Mouse (Mus musculus) neural tube, embryonic 14.5 days (tissue): Measurements from ENCODE around the gene Vmn1r33. TPM values are rescaled to one million over a fixed set of nuclear protein-coding genes. Genes with fewer than 3 reads are reported as not detected.
"Not testable (repeated sequence)": the region's sequence is repeated elsewhere in the genome, so short reads cannot be mapped to it uniquely, and the experiment has no call there.

Source experiments
- ATAC-seq: fragments of 200-750 bp; cut with Nextera tagmentation; 2 replicates; pipeline ENCODE4 v1.8.0; 2017; ENCODE audit warnings: low read depth, mild to moderate bottlenecking, moderate TSS enrichment, moderate library complexity
- H3K27ac ChIP-seq: fragments of 300-500 bp; sonication (generic); 2 replicates; pipeline ENCODE4 v1.5.1; 2014; ENCODE audit warnings: low read depth, mild to moderate bottlenecking, control low read depth, low read length, moderate library complexity, mixed read lengths
- H3K27me3 ChIP-seq: fragments of 300-500 bp; sonication (generic); 2 replicates; pipeline ENCODE4 v1.6.1; 2014; ENCODE audit warnings: low read length; ENCODE audit not compliant: control insufficient read depth, insufficient read depth
- H3K36me3 ChIP-seq: fragments of 300-500 bp; sonication (generic); 2 replicates; pipeline ENCODE4 v1.6.1; 2014; ENCODE audit warnings: low read length, mixed read lengths; ENCODE audit not compliant: control insufficient read depth, insufficient read depth
- H3K4me1 ChIP-seq: fragments of 300-500 bp; sonication (generic); 2 replicates; pipeline ENCODE4 v1.6.1; 2014; ENCODE audit warnings: low read length; ENCODE audit not compliant: control insufficient read depth, insufficient read depth
- H3K4me2 ChIP-seq: fragments of 300-500 bp; sonication (generic); 2 replicates; pipeline ENCODE4 v1.6.1; 2014; ENCODE audit warnings: mild to moderate bottlenecking, low read depth, low read length, control low read depth
- H3K4me3 ChIP-seq: fragments of 300-500 bp; sonication (generic); 2 replicates; pipeline ENCODE4 v1.5.1; 2014; ENCODE audit warnings: low read depth, low read length, control low read depth, mixed read lengths
- H3K9ac ChIP-seq: fragments of 300-500 bp; sonication (generic); replicated peaks from 2 replicates; pipeline ENCODE4 v1.6.1; 2014; ENCODE audit warnings: low read depth, mild to moderate bottlenecking, control low read depth, low read length, mixed read lengths
- H3K9me3 ChIP-seq: fragments of 300-500 bp; sonication (generic); 2 replicates; pipeline ENCODE4 v1.6.1; 2016; ENCODE audit warnings: low read length; ENCODE audit not compliant: control insufficient read depth
- WGBS: fragments of 180-500 bp; shearing (Covaris S2); extraction: QIAGEN DNeasy Blood & Tissue Kit; methylation state at CpG from one replicate; pipeline ENCODE4 v1.1.7; 2014; 5-methylcytosine and 5-hydroxymethylcytosine counted together
- polyA plus RNA-seq: library from polyadenylated mRNA; unstranded; fragments of >200 nt; fragmentation: Nextera tagmentation; extraction: Ambion mirVana; gene quantifications from 2 replicates; pipeline ENCODE4 v1.2.1, GENCODE M21; 2014

The Vmn1r33 gene
- polyA plus RNA-seq: not detected in 2 replicates

DNA sequence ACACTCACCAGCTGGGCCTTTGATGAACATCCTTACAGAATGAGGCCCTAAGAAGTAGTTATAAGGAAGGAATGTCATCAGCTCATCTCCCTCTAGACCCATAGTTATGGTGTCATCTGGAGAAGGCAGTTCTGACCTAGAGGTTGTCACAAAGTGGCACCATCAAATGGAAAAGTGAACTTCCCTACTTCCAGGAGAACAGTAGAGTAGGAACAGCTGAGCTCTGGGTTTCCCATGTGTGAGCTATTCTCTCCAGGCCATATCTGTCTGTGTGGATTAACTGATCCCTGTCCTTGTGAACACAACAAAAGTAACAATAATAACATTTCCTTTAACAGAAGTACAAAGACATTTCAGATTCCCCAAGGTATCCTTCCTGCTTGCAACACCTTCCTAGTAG is at the start of gene Vmn1r33:
Vmn1r33 (minus strand) TSS at position 101 of the 400 bp plus-strand sequence.
- H3K4me1 ChIP-seq, H3K27me3 ChIP-seq, H3K27ac ChIP-seq, H3K4me3 ChIP-seq, H3K9ac ChIP-seq, ATAC-seq, H3K4me2 ChIP-seq, H3K9me3 ChIP-seq, H3K36me3 ChIP-seq: not testable (repeated sequence)

DNA sequence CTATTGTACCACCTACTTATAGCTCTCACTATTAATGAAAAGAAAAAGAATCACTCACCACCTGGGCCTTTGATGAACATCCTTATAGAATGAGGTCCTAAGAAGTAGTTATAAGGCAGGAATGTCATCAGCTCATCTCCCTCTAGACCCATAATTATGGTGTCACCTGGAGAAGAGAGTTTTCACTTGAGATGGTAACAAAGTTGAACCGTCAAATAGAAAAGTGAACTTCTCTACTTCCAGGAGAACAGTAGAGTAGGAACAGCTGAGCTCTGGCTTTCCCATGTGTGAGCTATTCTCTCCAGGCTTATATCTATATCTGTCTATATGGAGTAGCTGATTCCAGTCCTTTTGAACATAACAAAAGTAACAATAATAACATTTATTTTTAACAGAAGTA is 25.7 kb upstream of the Vmn1r33 start, which contains the start of gene Vmn1r34:
Vmn1r34 (minus strand) TSS at position 101 of the 400 bp plus-strand sequence.
- no peak for ATAC-seq
- Histone ChIP-seq H3K4me3 (no peak within 1 kb of the TSS), H3K36me3 (no peaks in the 10 kb centered on the region), H3K9me3 (no peaks in the 10 kb centered on the region), H3K4me1 (no peaks in the 10 kb centered on the region), H3K27ac (no peak within 1 kb of the TSS), H3K4me2 (no peak within 1 kb of the TSS), H3K27me3 (no peaks in the 10 kb centered on the region), H3K9ac (no peak within 1 kb of the TSS)
- 98% methylated on average over 1 of the region's 1 CpGs for WGBS

DNA sequence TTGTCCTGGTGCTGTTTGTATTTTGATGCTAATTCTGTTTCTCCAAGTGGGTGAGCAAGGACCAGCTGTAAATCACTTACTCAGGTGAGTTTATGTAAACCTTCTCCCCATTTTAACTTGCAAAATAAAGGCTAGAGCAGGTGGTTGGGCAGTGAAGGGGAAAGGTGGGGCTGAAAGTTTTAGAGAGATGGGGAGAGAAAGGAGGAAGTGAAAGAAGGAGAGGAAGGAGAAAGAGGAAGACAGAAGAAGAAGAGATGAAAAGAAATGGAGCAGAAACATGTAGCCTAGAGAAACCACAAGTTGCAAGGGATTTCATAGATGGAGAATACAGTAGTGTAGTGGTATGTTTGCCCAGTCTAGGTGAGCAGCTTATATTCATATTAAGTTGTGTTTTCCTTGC is 22.3 kb downstream of the Vmn1r33 start:
- Histone ChIP-seq H3K9ac (no peak overlapping the region), H3K4me2 (no peak overlapping the region), H3K4me1 (no peaks in the 10 kb centered on the region), H3K4me3 (no peak overlapping the region), H3K27me3 (no peaks in the 10 kb centered on the region), H3K27ac (no peak overlapping the region), H3K36me3 (no peaks in the 10 kb centered on the region), H3K9me3 (no peaks in the 10 kb centered on the region)
- no peak for ATAC-seq

Other genes with a start within 250 kb of the Vmn1r33 start
- gene Mad2l1, start 82.9 kb downstream of the Vmn1r33 start, polyA plus RNA-seq: 10.4 and 13.7 TPM in 2 replicates
- not detected in 2 replicates for gene Vmn1r32, start 58.2 kb downstream of the Vmn1r33 start, polyA plus RNA-seq
- not detected in 2 replicates for gene Vmn1r34, start 25.6 kb upstream of the Vmn1r33 start, polyA plus RNA-seq
- not detected in 2 replicates for gene Vmn1r35, start 67.6 kb upstream of the Vmn1r33 start, polyA plus RNA-seq
- not detected in 2 replicates for gene Vmn1r36, start 100.9 kb upstream of the Vmn1r33 start, polyA plus RNA-seq
- not detected in 2 replicates for gene Vmn1r37, start 111.1 kb upstream of the Vmn1r33 start, polyA plus RNA-seq
- gene Vmn1r38, start 164.3 kb upstream of the Vmn1r33 start, polyA plus RNA-seq: not detected in 2 replicates
- not detected in 2 replicates for gene Vmn1r39, start 192.3 kb upstream of the Vmn1r33 start, polyA plus RNA-seq